Mouse (Mus musculus): ENCODE measurements around the gene Hjurp. TPM values are rescaled to one million over a fixed set of nuclear protein-coding genes. Genes with fewer than 3 reads are reported as not detected.

Hjurp gene
- total RNA-seq (2017), result 72.4 and 80.5 TPM in 2 replicates

- peak; percentile 75 for ATAC-seq (ENCODE audit: extremely low read depth, insufficient number of reproducible peaks, low FRiP score, poor library complexity, severe bottlenecking)
Measured at GRCm38 (mm10) chr1:88277098-88277817, at the start of gene Hjurp, which contains the start of gene Trpm8. Gene Hjurp (minus strand): TSS chr1:88277633. Gene Trpm8 (plus strand): TSS chr1:88277661.

GRCm38 (mm10) chr1:88323101-88323500, 45.7 kb upstream of the Hjurp start:
- ATAC-seq (ENCODE audit: extremely low read depth, insufficient number of reproducible peaks, low FRiP score, poor library complexity, severe bottlenecking), result no peak

GRCm38 (mm10) chr1:88322146-88322545, 44.7 kb upstream of the Hjurp start:
- ATAC-seq (ENCODE audit: extremely low read depth, insufficient number of reproducible peaks, low FRiP score, poor library complexity, severe bottlenecking), result no peak

GRCm38 (mm10) chr1:88320821-88321395, 43.5 kb upstream of the Hjurp start:
- ATAC-seq (ENCODE audit: extremely low read depth, insufficient number of reproducible peaks, low FRiP score, poor library complexity, severe bottlenecking), result no peak

GRCm38 (mm10) chr1:88318531-88319060, 41.2 kb upstream of the Hjurp start:
- ATAC-seq (ENCODE audit: extremely low read depth, insufficient number of reproducible peaks, low FRiP score, poor library complexity, severe bottlenecking), result no peak

GRCm38 (mm10) chr1:88317279-88317678, 39.8 kb upstream of the Hjurp start:
- no peak for ATAC-seq (ENCODE audit: extremely low read depth, insufficient number of reproducible peaks, low FRiP score, poor library complexity, severe bottlenecking)

GRCm38 (mm10) chr1:88310349-88310748, 32.9 kb upstream of the Hjurp start:
- ATAC-seq (ENCODE audit: extremely low read depth, insufficient number of reproducible peaks, low FRiP score, poor library complexity, severe bottlenecking), result peak; percentile 33; the same call in 1 of the 2 replicates

- no peak for ATAC-seq (ENCODE audit: extremely low read depth, insufficient number of reproducible peaks, low FRiP score, poor library complexity, severe bottlenecking)
Measured at GRCm38 (mm10) chr1:88309905-88310304, 32.5 kb upstream of the Hjurp start.

GRCm38 (mm10) chr1:88309020-88309419, 31.6 kb upstream of the Hjurp start:
- no peak for ATAC-seq (ENCODE audit: extremely low read depth, insufficient number of reproducible peaks, low FRiP score, poor library complexity, severe bottlenecking)

- ATAC-seq (ENCODE audit: extremely low read depth, insufficient number of reproducible peaks, low FRiP score, poor library complexity, severe bottlenecking), result no peak
Measured at GRCm38 (mm10) chr1:88307180-88307579, 29.7 kb upstream of the Hjurp start.

- no peak for ATAC-seq (ENCODE audit: extremely low read depth, insufficient number of reproducible peaks, low FRiP score, poor library complexity, severe bottlenecking)
Measured at GRCm38 (mm10) chr1:88306543-88306942, 29.1 kb upstream of the Hjurp start.

GRCm38 (mm10) chr1:88305018-88305795, 27.8 kb upstream of the Hjurp start:
- ATAC-seq (ENCODE audit: extremely low read depth, insufficient number of reproducible peaks, low FRiP score, poor library complexity, severe bottlenecking), result no peak

- no peak for ATAC-seq (ENCODE audit: extremely low read depth, insufficient number of reproducible peaks, low FRiP score, poor library complexity, severe bottlenecking)
Measured at GRCm38 (mm10) chr1:88304261-88304985, 27.0 kb upstream of the Hjurp start.

GRCm38 (mm10) chr1:88303762-88304161, 26.3 kb upstream of the Hjurp start:
- no peak for ATAC-seq (ENCODE audit: extremely low read depth, insufficient number of reproducible peaks, low FRiP score, poor library complexity, severe bottlenecking)

GRCm38 (mm10) chr1:88302057-88302740, 24.8 kb upstream of the Hjurp start:
- no peak for ATAC-seq (ENCODE audit: extremely low read depth, insufficient number of reproducible peaks, low FRiP score, poor library complexity, severe bottlenecking)

GRCm38 (mm10) chr1:88301121-88302014, 23.9 kb upstream of the Hjurp start:
- peak; percentile 2; the same call in 1 of the 2 replicates for ATAC-seq (ENCODE audit: extremely low read depth, insufficient number of reproducible peaks, low FRiP score, poor library complexity, severe bottlenecking)

GRCm38 (mm10) chr1:88300301-88301050, 23.0 kb upstream of the Hjurp start:
- no peak; the same call in 1 of the 2 replicates for ATAC-seq (ENCODE audit: extremely low read depth, insufficient number of reproducible peaks, low FRiP score, poor library complexity, severe bottlenecking)

All from neutrophil, adult 5-6 weeks (primary cell).